Comparison of ENCODE assay signal across 8 mouse cellular contexts in genomic region chr3:127625296-127625695, GRCm38 (mm10). TPM values are rescaled to one million over a fixed set of nuclear protein-coding genes. Genes with fewer than 3 reads are reported as not detected.
DNase-seq lines count a peak whose midpoint lies in the region; ATAC-seq and TF ChIP-seq lines count a peak whose summit lies in the region.

No protein-coding gene starts in this region.

- no peaks in the 10 kb centered on the region for H3K36me3 ChIP-seq in heart, adult 2 months (ENCODE audit: control insufficient read depth, insufficient read depth, low read length)
- no peaks in the 10 kb centered on the region for H3K36me3 ChIP-seq in liver, embryonic 16.5 days (ENCODE audit: control insufficient read depth, insufficient read depth)

- H3K4me3 ChIP-seq in heart, adult 2 months = peak overlapping the region; percentile 9; the same call in 1 of the 2 replicates
- H3K4me3 ChIP-seq in liver, embryonic 16.5 days (ENCODE audit: low read depth, low read length) = peak overlapping the region; percentile 34

- no peaks in the 10 kb centered on the region; the same call in 1 of the 2 replicates for H3K4me1 ChIP-seq in heart, adult 2 months (ENCODE audit: control insufficient read depth, insufficient read depth, low read length)
- H3K4me1 ChIP-seq in liver, embryonic 16.5 days (ENCODE audit: control insufficient read depth, low read depth, low read length) = peaks cover 5% of the 10 kb centered on the region

- ATAC-seq in liver, embryonic 16.5 days (ENCODE audit: low read depth) = peak; percentile 58; the same call in 1 of the 2 replicates

- no peak for TF ChIP-seq POLR2A in heart, adult 2 months (IDR thresholded peaks at IDR 0.05; ENCODE audit: insufficient read depth, low read depth, low read length)

- H3K27me3 ChIP-seq in heart, adult 2 months (ENCODE audit: control insufficient read depth, insufficient read depth, low read length) = peaks cover 24% of the 10 kb centered on the region
- peaks cover 61% of the 10 kb centered on the region for H3K27me3 ChIP-seq in liver, embryonic 16.5 days (ENCODE audit: control insufficient read depth, insufficient read depth, low read depth, low read length)

- peak overlapping the region; percentile 60 for H3K4me2 ChIP-seq in liver, embryonic 16.5 days (ENCODE audit: low read depth, low read length)

- peak; percentile 90 to 91 for DNase-seq in B cell, adult 2 months
- DNase-seq in T-cell, adult 2 months (ENCODE audit: low spot score) = peak; percentile 79
- peak; percentile 83 for DNase-seq in embryo, embryonic 10.5 days (ENCODE audit: low spot score)
- peak; percentile 66 to 83 for DNase-seq in heart, adult 2 months
- DNase-seq in kidney, adult 8-10 months = peak; percentile 32 to 64
- peak; percentile 88 for DNase-seq in neural tube, embryonic 10.5 days (ENCODE audit: extremely low spot score, low spot score)
- DNase-seq in thymus, adult 18-20 months = peak; percentile 43 to 62

- no peaks in the 10 kb centered on the region for H3K79me2 ChIP-seq in heart, adult 2 months (replicated peaks; ENCODE audit: control insufficient read depth, insufficient read depth, low read length)

- TF ChIP-seq CTCF in heart, adult 2 months (IDR thresholded peaks at IDR 0.05) = peak; percentile 96

- H3K27ac ChIP-seq in heart, adult 2 months = no peak overlapping the region
- H3K27ac ChIP-seq in liver, embryonic 16.5 days (ENCODE audit: low read length) = no peak overlapping the region

- WGBS in heart, adult 2 months = 2% methylated on average over 36 of the region's 36 CpGs
- WGBS in liver, embryonic 16.5 days (ENCODE audit: insufficient replicate concordance) = under 1% methylated on average over 36 of the region's 36 CpGs

- intact Hi-C loops in heart, adult 2 months (cut with DNase I) = loop anchor here (2.0 to 5.0 kb wide), 2 partner anchors 138 to 322 kb away; no protein-coding TSS in a partner anchor

- H3K9ac ChIP-seq in heart, adult 2 months (ENCODE audit: low read depth, low read length) = no peak overlapping the region
- no peak overlapping the region for H3K9ac ChIP-seq in liver, embryonic 16.5 days (ENCODE audit: low read depth, low read length)

- no peak for TF ChIP-seq EP300 in heart, adult 2 months (IDR thresholded peaks at IDR 0.05; ENCODE audit: insufficient read depth, low read depth, low read length)

- H3K9me3 ChIP-seq in liver, embryonic 16.5 days (replicated peaks; ENCODE audit: control insufficient read depth, low read length) = no peaks in the 10 kb centered on the region

RNA-seq across cellular contexts. Expression of gene Neurog2, which starts 7.6 kb away (rescaled TPM):
- total RNA-seq in heart, adult 2 months (2021) = not detected
- not detected in 2 replicates for polyA plus RNA-seq in heart, adult 2 months (2012; rRNA removed)
- polyA plus RNA-seq in liver, embryonic 16.5 days (2015; fragmentation: Nextera tagmentation; extraction: Ambion mirVana) = not detected in 2 replicates
